Mouse (Mus musculus) ES-E14 (cell line): ENCODE results near the gene Tenm2. TPM values are rescaled to one million over a fixed set of nuclear protein-coding genes. Genes with fewer than 3 reads are reported as not detected.

ENCODE experiments used
- DNase-seq: peaks from one replicate; pipeline ENCODE4 v3.0.0-alpha.2; 2013; ENCODE audit warnings: low read depth, low spot score
- H3K27ac ChIP-seq: 2 replicates; pipeline ENCODE4 v1.5.1; 2012; ENCODE audit warnings: low read depth, mild to moderate bottlenecking, low read length, moderate library complexity, mixed read lengths; ENCODE audit not compliant: poor library complexity, insufficient read depth, severe bottlenecking
- H3K36me3 ChIP-seq: 2 replicates; pipeline ENCODE4 v1.6.1; 2012; ENCODE audit warnings: mild to moderate bottlenecking, low read length, moderate library complexity, mixed read lengths; ENCODE audit not compliant: control insufficient read depth, poor library complexity, insufficient read depth, severe bottlenecking
- H3K4me1 ChIP-seq, 2 experiments: fragments of 150-350 bp in 1 of 2; sonication (generic) in 1 of 2; 2 replicates each; pipeline ENCODE4 v1.6.1; 2012; ENCODE audit warnings: low read length in 2 of 2, mild to moderate bottlenecking in 1 of 2, mixed read lengths in 1 of 2; ENCODE audit not compliant: control insufficient read depth in 2 of 2, insufficient read depth in 2 of 2, poor library complexity in 1 of 2
- H3K4me3 ChIP-seq, 2 experiments: fragments of 150-350 bp in 1 of 2; sonication (generic) in 1 of 2; 2 replicates each; pipeline ENCODE4 v1.5.1; 2012; ENCODE audit warnings: low read length in 2 of 2, low read depth in 1 of 2, mild to moderate bottlenecking in 1 of 2, mixed read lengths in 1 of 2; ENCODE audit not compliant: insufficient read depth in 1 of 2, poor library complexity in 1 of 2, severe bottlenecking in 1 of 2
- H3K9ac ChIP-seq: 2 replicates; pipeline ENCODE4 v1.6.1; 2012; ENCODE audit warnings: low read depth, mild to moderate bottlenecking, low read length, mixed read lengths; ENCODE audit not compliant: poor library complexity, insufficient read depth, severe bottlenecking
- H3K9me3 ChIP-seq: fragments of 150-350 bp; sonication (generic); 2 replicates; pipeline ENCODE4 v1.6.1; 2012; ENCODE audit warnings: low read depth, mild to moderate bottlenecking, low read length; ENCODE audit not compliant: control insufficient read depth, insufficient read depth
- CHD2 ChIP-seq: IDR thresholded peaks from 2 replicates; pipeline ENCODE4 v1.6.1; 2014; ENCODE audit warnings: mild to moderate bottlenecking, low read depth, low read length, inconsistent platforms
- HCFC1 ChIP-seq: IDR thresholded peaks from 2 replicates; pipeline ENCODE4 v1.6.1; 2012; ENCODE audit warnings: low read length, inconsistent platforms, borderline replicate concordance; ENCODE audit not compliant: insufficient read depth
- MAFK ChIP-seq: IDR thresholded peaks from 2 replicates; pipeline ENCODE4 v1.6.1; 2014; ENCODE audit warnings: mild to moderate bottlenecking, low read depth, low read length, inconsistent platforms; ENCODE audit not compliant: insufficient read depth
- ZC3H11A ChIP-seq: IDR thresholded peaks from 2 replicates; pipeline ENCODE4 v1.6.1; 2012; ENCODE audit warnings: low read depth, mild to moderate bottlenecking, inconsistent platforms, low read length, borderline replicate concordance
- ZNF384 ChIP-seq: IDR thresholded peaks from 2 replicates; pipeline ENCODE4 v1.6.1; 2012; ENCODE audit warnings: low read depth, low read length, inconsistent platforms
- in situ Hi-C, 2 experiments: fragments of 600-800 bp; cut with MboI; formaldehyde crosslinking; loops; one replicate each; pipeline ENCODE4 v1.15.1; 2025; ENCODE audit warnings: low sequenced_read_pairs in 2 of 2, inconsistent platforms in 1 of 2; ENCODE audit not compliant: unreplicated experiment in 2 of 2
- total RNA-seq: library from RNA; depleted of rRNA; stranded (reverse); fragments of 300-350 nt; gene quantifications from 2 replicates; pipeline ENCODE4 v1.2.3, GENCODE M21; 2012

Gene Tenm2
- total RNA-seq, 1 experiment, result 0.04 TPM

- no peak for TF ChIP-seq ZC3H11A
- no peak for TF ChIP-seq ZNF384
- TF ChIP-seq CHD2, result no peak
- TF ChIP-seq HCFC1, result no peak
- Histone ChIP-seq H3K36me3 (no peaks in the 10 kb centered on the region), H3K9me3 (no peaks in the 10 kb centered on the region), H3K9ac (no peak overlapping the region), H3K27ac (no peak overlapping the region), H3K4me1 (no peaks in the 10 kb centered on the region), H3K4me3 (no peak overlapping the region)
- in situ Hi-C loops, result no loop called here
- DNase-seq, result no peak
These were observed 791.9 kb downstream of the Tenm2 start for GRCm38 (mm10) chr11:36443821-36444220.

GRCm38 (mm10) chr11:36441801-36442200 is 794.0 kb downstream of the Tenm2 start:
- Histone ChIP-seq H3K4me3 (no peak overlapping the region), H3K36me3 (no peaks in the 10 kb centered on the region), H3K27ac (no peak overlapping the region), H3K9me3 (no peaks in the 10 kb centered on the region), H3K4me1 (no peaks in the 10 kb centered on the region), H3K9ac (no peak overlapping the region)
- DNase-seq, result no peak
- no peak for TF ChIP-seq HCFC1
- TF ChIP-seq ZC3H11A, result no peak
- TF ChIP-seq MAFK, result no peak
- TF ChIP-seq CHD2, result no peak
- no peak for TF ChIP-seq ZNF384
- in situ Hi-C loops, result no loop called here

- Histone ChIP-seq H3K9me3 (no peaks in the 10 kb centered on the region), H3K36me3 (no peaks in the 10 kb centered on the region), H3K27ac (no peak overlapping the region), H3K4me3 (no peak overlapping the region), H3K4me1 (no peaks in the 10 kb centered on the region), H3K9ac (no peak overlapping the region)
- in situ Hi-C loops, result no loop called here
- DNase-seq, result no peak
- no peak for TF ChIP-seq ZC3H11A
- TF ChIP-seq MAFK, result no peak
- no peak for TF ChIP-seq ZNF384
- TF ChIP-seq HCFC1, result no peak
- no peak for TF ChIP-seq CHD2
These were observed 799.5 kb downstream of the Tenm2 start for GRCm38 (mm10) chr11:36436251-36436650.

- no peak for DNase-seq
These were observed 806.8 kb downstream of the Tenm2 start for GRCm38 (mm10) chr11:36428947-36429346.

DNA sequence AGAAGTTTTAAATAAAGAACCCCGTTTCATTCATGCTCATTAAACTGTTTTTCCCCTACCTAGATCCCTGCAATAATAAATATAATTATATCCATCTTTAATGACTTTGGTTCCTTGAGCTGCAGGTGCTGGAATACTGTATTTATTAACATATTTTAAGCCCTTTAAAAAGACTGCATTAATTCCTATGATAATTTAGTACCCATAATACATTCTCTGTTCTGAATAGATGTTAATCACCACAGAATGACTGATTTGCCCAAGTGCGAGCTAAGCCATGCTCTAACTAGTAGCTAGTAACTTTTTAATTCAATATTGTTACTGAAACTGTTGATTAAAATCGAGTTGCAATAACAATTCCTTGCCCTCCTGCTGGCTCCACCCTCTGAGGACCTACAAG is 810.8 kb downstream of the Tenm2 start:
- H3K9me3 ChIP-seq, result no peaks in the 10 kb centered on the region
- no peak overlapping the region for H3K4me3 ChIP-seq
- H3K4me1 ChIP-seq, result no peaks in the 10 kb centered on the region
- no peak for TF ChIP-seq MAFK
- TF ChIP-seq ZC3H11A, result no peak
- no peak for TF ChIP-seq HCFC1
- TF ChIP-seq CHD2, result no peak
- TF ChIP-seq ZNF384, result no peak
- H3K36me3 ChIP-seq, result no peaks in the 10 kb centered on the region
- in situ Hi-C loops, result no loop called here
- no peak overlapping the region for H3K27ac ChIP-seq
- DNase-seq, result no peak
- H3K9ac ChIP-seq, result no peak overlapping the region

More at GRCm38 (mm10) chr11:36428947-36429346, 806.8 kb downstream of the Tenm2 start:
- Histone ChIP-seq H3K9ac (no peak overlapping the region), H3K36me3 (no peaks in the 10 kb centered on the region), H3K9me3 (no peaks in the 10 kb centered on the region), H3K4me3 (no peak overlapping the region), H3K27ac (no peak overlapping the region), H3K4me1 (no peaks in the 10 kb centered on the region)
- in situ Hi-C loops, result no loop called here
- TF ChIP-seq CHD2 (no peak), HCFC1 (no peak), ZC3H11A (no peak), ZNF384 (no peak), MAFK (no peak)
